Mouse (Mus musculus) frontal cortex, adult (tissue): ENCODE results near the gene Mllt10.
A peak's percentile ranks its signal among the peaks of the same experiment; 100 is the strongest.

Experiments
- ATAC-seq: cut with Nextera tagmentation; 2 replicates; pipeline ENCODE4 v1.9.2; 2017; ENCODE audit warnings: mild to moderate bottlenecking, moderate library complexity, mixed read lengths; ENCODE audit not compliant: low TSS enrichment

Gene Mllt10

GRCm38 (mm10) chr2:18034371-18035250 is 20.4 kb upstream of the Mllt10 start:
- ATAC-seq = no peak

GRCm38 (mm10) chr2:18037491-18037890 is 17.5 kb upstream of the Mllt10 start, which contains the start of gene A930004D18Rik:
TSS of gene A930004D18Rik (minus strand) at chr2:18037737.
- ATAC-seq = no peak

GRCm38 (mm10) chr2:18038141-18038752 is 16.8 kb upstream of the Mllt10 start:
- ATAC-seq = no peak

GRCm38 (mm10) chr2:18038895-18039371 is 16.1 kb upstream of the Mllt10 start:
- ATAC-seq = no peak

GRCm38 (mm10) chr2:18039566-18040290 is 15.3 kb upstream of the Mllt10 start:
- no peak for ATAC-seq

- no peak for ATAC-seq
These were observed 14.5 kb upstream of the Mllt10 start for GRCm38 (mm10) chr2:18040347-18041160.

GRCm38 (mm10) chr2:18041199-18041885 is 13.7 kb upstream of the Mllt10 start:
- no peak for ATAC-seq

GRCm38 (mm10) chr2:18045143-18045780 is 9.8 kb upstream of the Mllt10 start:
- no peak for ATAC-seq

- ATAC-seq = no peak
These were observed 9.3 kb upstream of the Mllt10 start for GRCm38 (mm10) chr2:18045781-18046181.

- ATAC-seq = no peak
These were observed 8.9 kb upstream of the Mllt10 start for GRCm38 (mm10) chr2:18046186-18046585.

GRCm38 (mm10) chr2:18046758-18047645 is 8.0 kb upstream of the Mllt10 start:
- ATAC-seq = peak; percentile 80

GRCm38 (mm10) chr2:18047646-18048452 is 7.2 kb upstream of the Mllt10 start:
- peak; percentile 72 for ATAC-seq

- ATAC-seq = no peak
These were observed 6.5 kb upstream of the Mllt10 start, which contains the start of gene Skida1 for GRCm38 (mm10) chr2:18048453-18049075. TSS of gene Skida1 (minus strand) at chr2:18049051.

- ATAC-seq = no peak
These were observed 5.7 kb upstream of the Mllt10 start for GRCm38 (mm10) chr2:18049279-18049821.

GRCm38 (mm10) chr2:18050018-18050417 is 5.0 kb upstream of the Mllt10 start:
- ATAC-seq = no peak

- no peak for ATAC-seq
These were observed 4.5 kb upstream of the Mllt10 start for GRCm38 (mm10) chr2:18050541-18050985.

GRCm38 (mm10) chr2:18051026-18051830 is 3.8 kb upstream of the Mllt10 start:
- ATAC-seq = no peak
